Mouse (Mus musculus) 416B (cell line): ENCODE data around the gene Ints13.
"Not testable (repeated sequence)": the region's sequence is repeated elsewhere in the genome, so short reads cannot be mapped to it uniquely, and the experiment has no call there.

ENCODE experiments used
- DNase-seq: peaks from one replicate; pipeline ENCODE4 v3.0.0; 2011; ENCODE audit warnings: low read depth

The Ints13 gene

DNA sequence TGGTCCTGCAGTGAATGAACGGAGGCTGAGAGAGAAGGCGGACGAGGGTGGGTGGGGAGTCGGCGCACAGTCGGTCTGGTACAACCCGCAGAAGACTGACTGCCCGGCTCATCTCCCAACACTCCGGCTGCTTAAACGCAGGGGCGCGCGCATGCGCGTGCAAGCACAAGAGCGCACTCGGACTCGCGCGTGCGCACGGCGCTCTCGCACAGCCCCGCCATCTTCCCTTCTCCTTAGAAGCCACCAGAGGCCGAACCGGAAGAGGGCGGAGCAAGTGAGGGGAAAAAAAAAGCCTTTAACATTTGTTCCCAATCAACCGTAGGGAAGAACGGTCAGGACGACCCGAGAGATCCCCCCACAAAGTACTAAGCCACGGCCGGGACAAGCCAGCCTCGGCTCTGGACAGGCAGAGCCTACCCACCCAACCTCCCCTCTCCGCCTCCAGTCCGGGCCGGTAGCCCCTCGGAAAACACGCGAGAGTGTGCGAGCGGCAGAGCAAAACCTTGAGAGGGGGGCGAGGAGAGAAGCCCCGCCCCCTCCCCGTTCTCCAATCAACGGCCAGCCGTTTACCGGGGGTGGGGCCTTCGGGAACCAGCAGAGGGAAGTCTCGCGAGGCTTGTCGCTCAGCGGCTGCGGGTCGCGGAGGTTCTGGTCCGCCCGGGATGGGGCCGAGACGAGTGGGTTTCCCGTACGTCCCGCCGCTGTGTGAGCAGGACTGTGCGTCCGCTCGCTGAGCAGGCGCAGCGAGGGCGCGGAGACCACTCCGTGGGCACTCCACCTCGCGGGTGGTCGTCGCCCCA lies at the start of gene Ints13:
Gene Ints13, minus strand, starts transcription at position 526 of the 800 bp plus-strand sequence.
- DNase-seq = peak; percentile 100

DNA sequence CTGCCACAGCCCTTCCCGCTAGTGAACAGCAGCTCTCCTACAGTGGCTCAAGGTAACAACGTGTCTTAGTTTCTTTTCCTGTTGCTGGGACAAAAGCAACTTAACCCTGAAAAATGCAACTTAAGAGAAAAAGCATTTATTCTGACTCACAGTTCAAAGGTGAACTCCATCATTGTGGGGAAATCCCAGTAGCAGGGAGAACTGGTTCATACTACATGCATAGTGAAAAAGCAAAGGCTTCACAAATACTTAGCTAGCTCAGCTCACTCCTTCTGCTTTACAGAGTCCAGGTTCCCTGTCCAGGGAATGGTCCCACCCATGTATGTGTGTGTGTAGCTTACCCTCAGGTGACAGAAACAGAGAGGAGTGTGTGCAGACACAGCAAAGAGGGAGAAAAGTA lies 39.0 kb upstream of the Ints13 start:
- DNase-seq = no peak

- peak; percentile 69 for DNase-seq
Measured at GRCm38 (mm10) chr6:146615891-146616290, 38.3 kb upstream of the Ints13 start.

- no peak for DNase-seq
Measured at GRCm38 (mm10) chr6:146614541-146614940, 36.9 kb upstream of the Ints13 start.

DNA sequence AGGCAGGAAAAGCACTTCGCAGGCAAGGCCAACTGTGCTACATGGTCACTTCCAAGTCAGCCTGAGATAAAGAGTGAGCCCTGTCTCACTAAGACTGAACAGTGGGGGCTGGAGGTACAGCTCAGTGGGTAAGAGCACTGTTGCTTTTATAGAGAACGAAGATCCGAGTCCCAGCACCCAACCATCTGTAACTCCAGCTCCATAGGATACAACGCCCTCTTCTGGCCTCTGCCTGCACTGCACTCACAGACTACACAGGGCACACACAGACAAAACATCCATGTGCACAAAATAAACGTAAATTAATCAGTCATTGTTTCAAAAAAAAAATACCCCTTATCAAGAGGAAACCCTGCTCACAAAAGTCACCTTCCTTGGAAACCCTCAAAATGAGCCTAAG lies 36.3 kb upstream of the Ints13 start:
- DNase-seq = no peak

- no peak for DNase-seq
Measured at GRCm38 (mm10) chr6:146612736-146613135, 35.1 kb upstream of the Ints13 start.

GRCm38 (mm10) chr6:146611897-146612296 lies 34.3 kb upstream of the Ints13 start:
- no peak for DNase-seq

GRCm38 (mm10) chr6:146611385-146611784 lies 33.8 kb upstream of the Ints13 start:
- no peak for DNase-seq

- DNase-seq = no peak
Measured at GRCm38 (mm10) chr6:146603651-146604050, 26.0 kb upstream of the Ints13 start.

DNA sequence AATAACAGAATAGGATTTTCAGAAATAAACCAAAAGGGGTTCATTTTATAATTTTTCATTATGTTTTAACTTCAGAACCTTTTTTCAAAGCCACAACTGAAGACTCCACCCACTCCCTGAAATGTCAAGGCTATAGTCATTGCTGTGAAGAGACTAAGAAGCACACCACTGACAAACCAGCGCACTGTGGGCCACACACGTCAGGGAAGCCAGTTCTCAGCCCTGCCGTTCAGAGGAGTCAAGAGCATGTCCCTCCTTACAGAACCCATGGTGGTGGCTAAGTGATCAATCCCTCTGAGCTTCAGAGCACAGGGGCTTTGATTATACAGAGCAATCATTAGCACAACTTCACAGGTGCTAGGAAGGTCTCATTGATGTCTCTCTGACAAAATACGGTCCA lies 25.0 kb upstream of the Ints13 start:
- DNase-seq = no peak

DNA sequence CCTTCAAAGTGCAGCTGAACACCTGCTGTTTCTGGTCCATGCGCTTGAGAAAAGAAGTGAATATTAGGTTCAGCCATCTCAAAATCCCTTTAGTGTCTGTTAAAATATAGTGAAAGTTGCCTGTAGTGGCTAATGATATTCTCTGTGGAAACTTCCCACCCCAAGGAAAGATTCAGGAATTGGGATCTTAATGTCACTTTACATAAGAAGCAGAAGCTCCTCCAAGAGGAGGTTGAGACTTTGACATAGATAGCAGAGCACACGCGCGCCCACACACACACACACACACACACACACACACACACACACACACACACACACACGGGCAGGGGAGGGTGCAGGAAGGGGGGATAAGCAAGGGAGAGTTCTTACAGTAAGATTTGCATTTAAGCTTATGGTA lies 7.5 kb upstream of the Ints13 start:
- no peak for DNase-seq

GRCm38 (mm10) chr6:146583366-146584046 lies 5.9 kb upstream of the Ints13 start:
- DNase-seq = no peak

GRCm38 (mm10) chr6:146580381-146580926 lies 2.8 kb upstream of the Ints13 start:
- peak; percentile 71 for DNase-seq

DNA sequence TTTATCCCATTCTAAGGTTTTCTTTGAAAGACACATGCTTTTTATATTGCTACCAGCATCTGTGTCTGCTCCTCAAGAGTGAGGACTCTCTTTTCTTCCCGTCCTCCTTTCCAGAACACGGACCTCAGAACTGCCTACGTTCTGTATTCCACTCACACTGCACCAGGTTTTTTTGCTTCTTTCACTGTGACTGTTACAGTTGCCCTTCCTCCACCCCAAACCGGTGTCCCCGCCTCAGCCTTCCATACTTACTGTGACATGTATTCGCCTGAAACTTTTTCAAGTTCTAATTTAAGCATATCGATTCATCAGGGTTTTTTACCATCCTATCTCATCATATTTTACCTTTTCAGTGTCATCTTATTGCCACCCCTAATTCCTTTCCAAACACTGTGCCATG lies 951 bp upstream of the Ints13 start:
- DNase-seq = peak; percentile 70

GRCm38 (mm10) chr6:146578111-146578531 lies 486 bp upstream of the Ints13 start:
- DNase-seq = peak; percentile 72

GRCm38 (mm10) chr6:146576903-146577302 lies 732 bp downstream of the Ints13 start, which contains the start of gene Fgfr1op2:
TSS of gene Fgfr1op2 (plus strand) at chr6:146577203.
- DNase-seq = peak; percentile 41

DNA sequence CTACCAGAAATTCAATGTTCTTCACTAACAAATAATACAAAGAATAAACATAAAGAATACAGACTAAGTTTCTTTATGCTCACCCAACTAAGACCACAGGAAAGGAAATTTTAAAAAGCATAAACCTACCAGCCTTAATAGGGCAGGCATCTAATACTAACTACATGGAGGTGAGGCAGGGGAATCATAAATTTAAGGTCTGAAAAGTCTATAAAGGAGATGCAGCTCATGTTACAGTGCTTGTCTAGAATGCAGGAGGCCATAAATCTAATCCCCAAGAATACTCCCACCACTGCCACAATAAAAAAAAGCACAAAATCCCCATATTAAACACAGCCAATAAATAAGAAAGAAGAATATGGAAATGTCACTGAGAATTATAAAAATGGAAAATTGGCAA lies 5.6 kb downstream of the Ints13 start:
- DNase-seq = no peak

DNA sequence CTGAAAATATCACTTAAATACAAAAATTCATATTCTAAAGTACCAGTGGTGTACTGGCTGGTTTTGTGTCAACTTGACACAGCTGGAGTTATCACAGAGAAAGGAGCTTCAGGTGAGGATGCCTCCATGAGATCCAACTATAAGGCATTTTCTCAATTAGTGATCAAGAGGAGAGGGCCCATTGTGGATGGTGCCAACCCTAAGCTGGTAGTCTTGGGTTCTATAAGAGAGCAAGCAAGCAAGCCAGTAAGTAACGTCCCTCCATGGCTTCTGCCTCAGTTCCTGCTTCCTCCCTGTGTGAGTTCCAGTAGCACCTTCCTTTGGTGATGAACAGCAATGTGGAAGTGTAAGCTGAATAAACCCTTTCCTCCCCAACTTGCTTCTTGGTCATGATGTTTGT lies 15.2 kb downstream of the Ints13 start:
- not testable (repeated sequence) for DNase-seq

DNA sequence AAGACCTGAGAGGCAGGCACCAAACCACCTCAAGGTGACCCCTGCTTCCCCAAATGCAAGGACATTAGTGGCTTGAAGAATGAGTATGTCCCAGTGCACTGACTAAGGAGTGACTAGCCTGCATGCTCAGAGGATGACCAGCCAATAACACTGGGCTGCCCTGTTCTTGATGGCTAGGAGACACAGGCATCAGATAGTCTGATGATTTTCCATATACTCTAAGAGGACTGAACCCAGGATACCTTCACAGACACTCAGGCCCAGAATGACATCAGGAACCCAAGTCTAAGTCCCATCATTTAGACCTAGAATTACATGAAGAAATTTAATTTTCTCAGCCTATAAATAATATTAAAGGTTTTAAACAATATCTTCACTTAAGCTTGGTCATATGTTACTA lies 26.3 kb downstream of the Ints13 start:
- DNase-seq = no peak

DNA sequence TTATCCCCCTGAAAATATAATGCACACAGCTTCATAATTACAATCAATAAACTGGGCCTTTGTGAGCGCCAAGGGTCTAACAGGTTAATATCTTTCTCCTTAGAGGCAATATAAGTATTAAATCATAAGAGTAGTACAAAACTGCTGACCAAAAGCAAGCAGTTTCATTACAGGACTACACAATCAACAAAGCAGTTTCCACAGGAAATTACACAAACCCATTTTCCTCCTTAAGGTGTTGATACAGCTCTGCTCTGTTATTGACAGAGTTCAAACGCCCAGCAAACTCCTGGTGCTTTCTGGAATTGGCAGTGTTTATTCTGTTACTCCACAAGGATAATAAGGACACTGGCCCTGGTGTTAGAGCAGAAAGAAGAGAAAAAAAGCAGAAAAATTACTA lies 27.2 kb downstream of the Ints13 start:
- DNase-seq = peak; percentile 46

DNA sequence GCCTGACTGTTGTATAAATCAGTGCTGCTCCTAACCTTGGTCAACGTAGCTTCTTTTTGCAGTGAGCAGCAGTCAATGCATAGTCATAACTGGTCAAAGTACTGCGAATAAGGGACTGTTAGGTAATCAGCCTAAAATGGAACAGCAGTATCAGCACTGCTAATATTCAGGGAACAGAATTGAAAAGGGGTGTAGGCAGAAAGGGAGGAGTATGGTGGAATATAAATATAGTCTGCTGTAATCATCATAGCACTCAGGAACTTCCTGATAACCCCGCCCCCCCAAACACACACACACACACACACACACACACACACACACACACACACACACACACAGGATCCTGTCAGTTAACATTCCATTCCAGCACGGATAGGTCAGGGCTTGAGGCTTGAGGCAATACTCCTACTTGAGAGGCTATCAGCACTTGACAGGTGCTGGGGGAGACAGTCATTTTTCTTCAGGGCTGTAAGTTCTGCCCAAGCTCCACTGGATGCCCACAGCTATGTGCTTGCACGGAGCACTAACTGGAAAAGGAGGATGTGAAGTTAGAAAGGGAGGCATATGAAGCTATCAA lies 32.3 kb downstream of the Ints13 start:
- no peak for DNase-seq

DNA sequence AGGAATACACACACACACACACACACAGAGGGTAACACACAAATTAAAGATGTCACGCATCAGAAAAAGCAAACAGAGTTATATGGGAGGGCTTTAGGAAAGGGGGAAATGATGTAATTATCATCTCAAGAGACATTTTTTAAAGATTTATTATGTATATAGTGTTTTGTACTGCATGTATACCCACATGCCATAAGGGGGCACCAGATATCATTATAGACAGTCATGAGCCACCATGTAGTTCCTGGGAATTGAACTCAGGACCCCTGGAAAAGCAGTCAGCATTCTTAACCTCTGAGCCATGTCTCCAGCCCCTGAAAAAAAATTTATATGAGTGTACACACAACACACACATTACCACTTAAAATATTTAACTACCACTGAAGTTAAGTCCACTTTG lies 33.0 kb downstream of the Ints13 start:
- DNase-seq = peak; percentile 64

DNA sequence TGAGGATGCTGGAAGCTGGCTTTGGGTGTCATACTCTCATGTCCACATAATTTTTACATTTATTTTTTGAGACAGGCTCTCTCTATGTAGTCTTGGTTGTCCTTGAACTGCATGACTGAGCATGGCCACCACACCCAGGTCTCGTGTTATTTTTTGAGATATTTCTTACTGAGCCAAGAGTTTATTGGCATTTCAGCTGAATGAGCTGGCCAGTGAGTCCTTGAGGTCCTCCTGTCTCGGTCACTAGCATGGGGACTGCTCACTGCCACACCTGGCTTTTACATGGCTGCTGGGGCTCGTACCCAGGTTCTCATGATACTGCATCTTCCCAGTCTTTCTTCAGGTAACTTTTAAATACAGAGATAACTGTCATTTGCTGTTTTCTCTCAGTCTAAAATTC lies 37.2 kb downstream of the Ints13 start:
- DNase-seq = no peak
